Mouse (Mus musculus): ENCODE results near the gene Alkbh1. TPM values are rescaled to one million over a fixed set of nuclear protein-coding genes. Genes with fewer than 3 reads are reported as not detected.
A peak's percentile ranks its signal among the peaks of the same experiment; 100 is the strongest.

Gene Alkbh1
- total and polyA plus RNA-seq, 3 experiments, result 41.4 to 48.9 TPM; not detected in 1

GRCm38 (mm10) chr12:87443115-87443699 lies 610 bp downstream of the Alkbh1 start:
- peaks cover 37 to 40% of the 10 kb centered on the region in 2 experiments for H3K36me3 ChIP-seq (ENCODE audit: control insufficient read depth in 1 of 2, insufficient read depth in 2 of 2, low read length in 2 of 2)

DNA sequence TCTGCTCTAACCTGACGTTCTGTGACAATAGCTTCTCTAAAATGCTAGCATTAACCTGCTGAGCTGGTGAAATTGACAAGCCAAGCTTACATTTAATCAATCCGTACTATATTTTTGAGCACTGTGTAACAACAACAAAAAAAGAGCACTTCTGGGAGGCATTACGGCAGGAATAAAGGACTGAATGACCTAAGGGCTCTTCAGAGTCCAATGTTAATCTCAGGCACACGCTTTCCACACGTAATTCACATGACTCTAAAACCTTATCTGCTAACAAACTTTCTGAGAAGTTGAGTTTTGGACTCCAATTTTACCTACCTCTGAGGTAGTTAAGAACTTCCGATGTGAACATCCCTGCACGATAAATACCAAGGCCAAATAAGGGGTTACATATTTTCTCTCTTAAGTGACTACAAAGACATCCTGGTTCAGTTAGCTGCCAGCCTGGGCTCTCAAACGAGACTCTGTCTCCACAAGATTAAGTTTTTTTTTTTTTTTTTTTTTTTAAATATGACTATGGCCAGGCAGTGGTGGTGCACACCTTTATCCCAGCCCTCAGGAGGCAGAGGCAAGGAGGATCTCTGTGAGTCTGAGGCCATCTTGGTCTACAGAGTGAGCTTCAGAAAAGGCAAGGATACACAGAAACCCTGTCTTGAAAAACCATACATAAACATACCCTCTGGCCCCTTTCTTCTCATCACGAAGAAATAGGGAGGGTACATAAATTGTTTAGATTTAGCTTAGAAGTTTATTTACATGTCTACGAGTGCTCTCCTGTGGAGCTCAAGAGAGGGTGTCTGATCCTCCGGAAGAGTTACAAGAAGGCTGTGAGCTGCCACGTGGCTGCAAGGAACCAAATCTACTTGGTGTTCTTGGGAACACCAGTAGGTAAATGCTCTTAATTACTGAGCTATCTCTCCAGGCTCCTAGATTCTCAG lies 1.4 kb downstream of the Alkbh1 start:
- peak; percentile 73 for DNase-seq (ENCODE audit: low read depth, low spot score)
- Histone ChIP-seq H3K27ac (ENCODE audit: control insufficient read depth, low read depth, low read length) (peak overlapping the region; percentile 72), H3K4me3 (ENCODE audit: control insufficient read depth in 1 of 2, insufficient read depth in 1 of 2, low read depth in 2 of 2, low read length in 2 of 2) (peak overlapping the region; percentile 90), H3K9ac (ENCODE audit: control insufficient read depth, low read depth, low read length, poor library complexity, severe bottlenecking) (peak overlapping the region; percentile 97), H3K27me3 (ENCODE audit: control insufficient read depth in 1 of 2, insufficient read depth in 2 of 2, low read length in 2 of 2) (no peaks in the 10 kb centered on the region), H3K36me3 (ENCODE audit: control insufficient read depth in 1 of 2, insufficient read depth in 2 of 2, low read length in 2 of 2) (peaks cover 39 to 41% of the 10 kb centered on the region in 2 experiments), H3K9me3 (replicated peaks; ENCODE audit: insufficient read depth, low read length) (no peaks in the 10 kb centered on the region), H3K79me2 (ENCODE audit: control insufficient read depth, insufficient read depth, low read length, poor library complexity) (peaks cover 66% of the 10 kb centered on the region), H3K4me1 (ENCODE audit: control insufficient read depth in 1 of 2, insufficient read depth in 2 of 2, low read length in 2 of 2) (peaks cover 0 to 10% of the 10 kb centered on the region in 2 experiments; a peak in 1 of 4 replicates)
- TF ChIP-seq TBP (IDR thresholded peaks at IDR 0.05; ENCODE audit: low read depth, low read length) (peak; percentile 14; the same call in 1 of the 2 replicates), POLR2A (IDR thresholded peaks at IDR 0.05; ENCODE audit: control insufficient read depth in 1 of 2, insufficient read depth in 1 of 2, low read depth in 1 of 2, low read length in 2 of 2, poor library complexity in 1 of 2) (peak in 1 of 2 experiments; percentile 36; a peak in 1 of 4 replicates), MYC (IDR thresholded peaks at IDR 0.05; ENCODE audit: low read depth, low read length) (peak; percentile 98), NRF1 (IDR thresholded peaks at IDR 0.05; ENCODE audit: insufficient read depth, low read depth, low read length, poor library complexity, severe bottlenecking) (no peak), BHLHE40 (IDR thresholded peaks at IDR 0.05; ENCODE audit: borderline replicate concordance, low read depth, low read length) (peak; percentile 39; the same call in 1 of the 2 replicates), CHD2 (IDR thresholded peaks at IDR 0.05; ENCODE audit: low read length) (no peak), TCF12 (IDR thresholded peaks at IDR 0.05; ENCODE audit: low read depth, low read length) (peak; percentile 20; the same call in 1 of the 2 replicates), SIN3A (IDR thresholded peaks at IDR 0.05; ENCODE audit: low read length) (peak; percentile 64), MXI1 (IDR thresholded peaks at IDR 0.05; ENCODE audit: low read depth, low read length) (peak; percentile 97), ZKSCAN1 (IDR thresholded peaks at IDR 0.05; ENCODE audit: low read depth, low read length) (no peak), NELFE (IDR thresholded peaks at IDR 0.05; ENCODE audit: low read depth, low read length) (peak; percentile 36; the same call in 1 of the 2 replicates), MEF2A (IDR thresholded peaks at IDR 0.05; ENCODE audit: extremely low read depth, insufficient replicate concordance, low read depth, low read length, poor library complexity, severe bottlenecking) (0 out of 2 replicates have a peak, but pooled peaks have one; percentile 2), CHD1 (IDR thresholded peaks at IDR 0.05; ENCODE audit: low read depth, low read length) (peak; percentile 83), ZC3H11A (IDR thresholded peaks at IDR 0.05; ENCODE audit: low read depth, low read length) (no peak), USF1 (IDR thresholded peaks at IDR 0.05; ENCODE audit: low read depth, low read length) (peak; percentile 36; the same call in 1 of the 2 replicates), ETS1 (IDR thresholded peaks at IDR 0.05; ENCODE audit: low read depth, low read length) (peak; percentile 34; the same call in 1 of the 2 replicates), MAX (IDR thresholded peaks at IDR 0.05; ENCODE audit: low read length) (peak; percentile 88), EP300 (IDR thresholded peaks at IDR 0.05; ENCODE audit: low read depth in 1 of 2, low read length in 2 of 2) (peak in 1 of 2 experiments; percentile 31; a peak in 2 of 4 replicates), ZNF384 (IDR thresholded peaks at IDR 0.05; ENCODE audit: low read depth, low read length) (peak; percentile 44; the same call in 1 of the 2 replicates), GATA1 (IDR thresholded peaks at IDR 0.05; ENCODE audit: low read depth, low read length) (0 out of 2 replicates have a peak, but pooled peaks have one; percentile 25)

More at GRCm38 (mm10) chr12:87443115-87443699, 610 bp downstream of the Alkbh1 start:
- no peak for DNase-seq (ENCODE audit: low read depth, low spot score)
- H3K9ac ChIP-seq (ENCODE audit: control insufficient read depth, low read depth, low read length, poor library complexity, severe bottlenecking), result peak overlapping the region; percentile 97
- H3K4me3 ChIP-seq (ENCODE audit: control insufficient read depth in 1 of 2, insufficient read depth in 1 of 2, low read depth in 2 of 2, low read length in 2 of 2), result peak overlapping the region; percentile 90
- H3K79me2 ChIP-seq (ENCODE audit: control insufficient read depth, insufficient read depth, low read length, poor library complexity), result peaks cover 67% of the 10 kb centered on the region
- 0 out of 2 replicates have a peak, but pooled peaks have one; percentile 9 for TF ChIP-seq TBP (IDR thresholded peaks at IDR 0.05; ENCODE audit: low read depth, low read length)
- no peak for TF ChIP-seq SIN3A (IDR thresholded peaks at IDR 0.05; ENCODE audit: low read length)
- TF ChIP-seq EP300 (IDR thresholded peaks at IDR 0.05; ENCODE audit: low read depth in 1 of 2, low read length in 2 of 2), result no peak
- H3K4me1 ChIP-seq (ENCODE audit: control insufficient read depth in 1 of 2, insufficient read depth in 2 of 2, low read length in 2 of 2), result peaks cover 0 to 10% of the 10 kb centered on the region in 2 experiments; a peak in 1 of 4 replicates
- no peaks in the 10 kb centered on the region for H3K9me3 ChIP-seq (replicated peaks; ENCODE audit: insufficient read depth, low read length)
- H3K27ac ChIP-seq (ENCODE audit: control insufficient read depth, low read depth, low read length), result peak overlapping the region; percentile 72
- H3K27me3 ChIP-seq (ENCODE audit: control insufficient read depth in 1 of 2, insufficient read depth in 2 of 2, low read length in 2 of 2), result no peaks in the 10 kb centered on the region
